Mouse (Mus musculus) megakaryocyte, embryonic 14.5 days (primary cell): ENCODE measurements at regions not wholly inside any gene's neighbourhood (a gene's known extent, or its start where the extent isn't known, plus 50 kb on each side); places are given as distances from the start of the nearest gene placed in this dataset.

Experiments
- FLI1 ChIP-seq: IDR thresholded peaks from 2 replicates; pipeline ENCODE4 v1.6.1; 2012; ENCODE audit warnings: low read length, inconsistent platforms, mixed read lengths
- GATA1 ChIP-seq: IDR thresholded peaks from 3 replicates; pipeline ENCODE4 v1.6.1; 2012; ENCODE audit warnings: mixed read lengths, low read length, inconsistent platforms, borderline replicate concordance

- TF ChIP-seq GATA1 (no peak), FLI1 (no peak)
These were observed 168.7 kb downstream of the Cd47 start for GRCm38 (mm10) chr16:49969035-49969434.
